Mouse (Mus musculus) liver, postnatal 0 days (tissue): ENCODE measurements around the gene 1700013F07Rik. TPM values are rescaled to one million over a fixed set of nuclear protein-coding genes. Genes with fewer than 3 reads are reported as not detected.
A peak's percentile ranks its signal among the peaks of the same experiment; 100 is the strongest.

ENCODE experiments used
- ATAC-seq: fragments of 200-750 bp; cut with Nextera tagmentation; 2 replicates; pipeline ENCODE4 v1.8.0; 2017; ENCODE audit warnings: mild to moderate bottlenecking, moderate library complexity
- DNase-seq: peaks from one replicate; pipeline ENCODE4 v3.0.0-alpha.2; 2016
- H3K27ac ChIP-seq: fragments of 300-500 bp; sonication (generic); 2 replicates; pipeline ENCODE4 v1.5.1; 2014; ENCODE audit warnings: antibody characterized with exemption, moderate library complexity, mild to moderate bottlenecking, low read depth
- H3K27me3 ChIP-seq: fragments of 300-500 bp; sonication (generic); 2 replicates; pipeline ENCODE4 v1.6.1; 2014; ENCODE audit warnings: low read length, control low read depth, mixed read lengths; ENCODE audit not compliant: insufficient read depth
- H3K36me3 ChIP-seq: fragments of 300-500 bp; sonication (generic); replicated peaks from 2 replicates; pipeline ENCODE4 v1.6.1; 2014; ENCODE audit warnings: mild to moderate bottlenecking, control low read depth, low read length, moderate library complexity, mixed read lengths; ENCODE audit not compliant: insufficient read depth
- H3K4me1 ChIP-seq: fragments of 300-500 bp; sonication (generic); 2 replicates; pipeline ENCODE4 v1.6.1; 2014; ENCODE audit warnings: antibody characterized with exemption, mild to moderate bottlenecking, control low read depth; ENCODE audit not compliant: insufficient read depth
- H3K4me2 ChIP-seq: fragments of 300-500 bp; sonication (generic); 2 replicates; pipeline ENCODE4 v1.6.1; 2014; ENCODE audit warnings: low read depth, mild to moderate bottlenecking, low read length, moderate library complexity, mixed read lengths
- H3K4me3 ChIP-seq: fragments of 300-500 bp; sonication (generic); 2 replicates; pipeline ENCODE4 v1.5.1; 2014; ENCODE audit warnings: low read depth, low read length
- H3K9ac ChIP-seq: fragments of 300-500 bp; sonication (generic); replicated peaks from 2 replicates; pipeline ENCODE4 v1.6.1; 2014; ENCODE audit warnings: mild to moderate bottlenecking, moderate library complexity
- H3K9me3 ChIP-seq: fragments of 300-500 bp; sonication (generic); 2 replicates; pipeline ENCODE4 v1.6.1; 2016; ENCODE audit warnings: mild to moderate bottlenecking, control low read depth, low read length, mixed read lengths
- CTCF ChIP-seq: sonication (generic); IDR thresholded peaks from 2 replicates; pipeline ENCODE4 v1.5.1; 2016; ENCODE audit warnings: antibody characterized with exemption, low read depth
- EP300 ChIP-seq: IDR thresholded peaks from 2 replicates; pipeline ENCODE4 v1.6.1; 2016; ENCODE audit warnings: antibody characterized with exemption, low read depth, mild to moderate bottlenecking
- WGBS: fragments of 180-500 bp; shearing (Covaris S2); extraction: QIAGEN DNeasy Blood & Tissue Kit; methylation state at CpG from one replicate; pipeline ENCODE4 v1.1.7; 2014; ENCODE audit not compliant: insufficient replicate concordance; 5-methylcytosine and 5-hydroxymethylcytosine counted together
- microRNA-seq: library from miRNA; unstranded; fragments of <30 nt; microRNA quantifications from one replicate; pipeline ENCODE4, GENCODE M21; 2016
- polyA plus RNA-seq: library from polyadenylated mRNA; unstranded; fragments of >200 nt; fragmentation: Nextera tagmentation; extraction: Ambion mirVana; gene quantifications from 2 replicates; pipeline ENCODE4 v1.2.1, GENCODE M21; 2015

1700013F07Rik gene
- polyA plus RNA-seq, 1 experiment from 2014 or later, result not detected

- under 1% methylated on average over 58 of the region's 61 CpGs for WGBS
- Histone ChIP-seq H3K4me1 (peaks cover 8% of the 10 kb centered on the region), H3K27me3 (no peaks in the 10 kb centered on the region), H3K36me3 (no peaks in the 10 kb centered on the region), H3K9me3 (no peaks in the 10 kb centered on the region), H3K9ac (peak overlapping the region; percentile 66), H3K4me3 (peak overlapping the region; percentile 75), H3K27ac (peak overlapping the region; percentile 31), H3K4me2 (peak overlapping the region; percentile 95)
- no peak for DNase-seq
- ATAC-seq, result peak; percentile 73; the same call in 1 of the 2 replicates
- no peak for TF ChIP-seq EP300
- TF ChIP-seq CTCF, result no peak
These were observed 57.9 kb downstream of the 1700013F07Rik start for GRCm38 (mm10) chr3:108591530-108592522.

Small RNA genes lying within 50 kb of the gene (microRNA-seq; reads per million reads assigned to microRNA genes)
- not detected for gene Gm22860

Other genes with a start within 250 kb of the 1700013F07Rik start
- gene Mybphl, start 169.2 kb upstream of the 1700013F07Rik start, polyA plus RNA-seq, result 0.49 and 0.76 TPM in 2 replicates
- gene Psrc1, start 150.3 kb upstream of the 1700013F07Rik start, polyA plus RNA-seq, result 5.6 and 7.8 TPM in 2 replicates
- gene Celsr2, start 118.6 kb upstream of the 1700013F07Rik start, polyA plus RNA-seq, result 0.18 and 0.30 TPM in 2 replicates
- 39.0 and 41.7 TPM in 2 replicates for gene Sars, start 88.9 kb upstream of the 1700013F07Rik start, polyA plus RNA-seq
- 0.59 and 0.72 TPM in 2 replicates for gene 5330417C22Rik, start 2.4 kb downstream of the 1700013F07Rik start, polyA plus RNA-seq
- 11.1 and 12.6 TPM in 2 replicates for gene Tmem167b, start 28.3 kb downstream of the 1700013F07Rik start, polyA plus RNA-seq
- 14.0 and 15.5 TPM in 2 replicates for gene Taf13, start 37.5 kb downstream of the 1700013F07Rik start, polyA plus RNA-seq
- 0.64 and 0.80 TPM in 2 replicates for gene Wdr47, start 57.1 kb downstream of the 1700013F07Rik start, polyA plus RNA-seq
- 49.7 and 51.1 TPM in 2 replicates for gene Clcc1, start 119.8 kb downstream of the 1700013F07Rik start, polyA plus RNA-seq
- gene Gpsm2, start 188.2 kb downstream of the 1700013F07Rik start, polyA plus RNA-seq, result 18.3 and 21.6 TPM in 2 replicates
- gene Aknad1, start 205.5 kb downstream of the 1700013F07Rik start, polyA plus RNA-seq, result 0.06 and 0.13 TPM in 2 replicates